ENCODE assay signal across 9 mouse cellular contexts in the genomic region with DNA sequence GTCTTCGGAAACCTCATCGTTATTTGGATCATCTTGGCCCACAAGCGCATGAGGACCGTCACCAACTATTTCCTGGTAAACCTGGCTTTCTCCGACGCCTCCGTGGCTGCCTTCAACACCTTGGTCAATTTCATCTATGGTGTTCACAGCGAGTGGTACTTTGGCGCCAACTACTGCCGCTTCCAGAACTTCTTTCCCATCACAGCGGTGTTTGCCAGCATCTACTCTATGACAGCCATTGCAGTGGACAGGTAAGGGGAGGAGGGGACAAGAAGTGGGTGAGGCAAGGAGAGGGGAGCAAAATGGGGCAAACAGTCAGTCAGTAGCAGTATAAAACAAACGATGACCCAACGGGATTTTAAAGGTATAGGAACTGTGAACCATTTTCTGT. TPM values are rescaled to one million over a fixed set of nuclear protein-coding genes. Genes with fewer than 3 reads are reported as not detected.
A peak's percentile ranks its signal among the peaks of the same experiment; 100 is the strongest.
DNase-seq lines count a peak whose midpoint lies in the region; ATAC-seq lines count a peak whose summit lies in the region.
"Had no signal": no experiment of that assay in that cellular context is flagged by ENCODE, and none has a peak within 500 bp of the region (broad histone marks: within the 10 kb centered on the region; RNA-seq: fewer than 3 reads in every experiment).

No protein-coding gene starts in this region.

- peaks cover 12% of the 10 kb centered on the region for H3K4me1 ChIP-seq in forebrain, embryonic 10.5 days
- H3K4me1 ChIP-seq in intestine, embryonic 16.5 days (ENCODE audit: control insufficient read depth, insufficient read depth, low read length) = peaks cover 6% of the 10 kb centered on the region; the same call in 1 of the 2 replicates

- no peak overlapping the region for H3K27ac ChIP-seq in forebrain, embryonic 10.5 days
- no peak overlapping the region for H3K27ac ChIP-seq in intestine, embryonic 16.5 days (ENCODE audit: low read length)

- ATAC-seq in intestine, embryonic 16.5 days = peak; percentile 46

- intact Hi-C loops in left cerebral cortex, postnatal 25 days (cut with DNase I) = no loop called here
- intact Hi-C loops in left cerebral cortex, postnatal 4 days (cut with DNase I) = no loop called here

- DNase-seq in left cerebral cortex, postnatal 25 days (ENCODE audit: low spot score in 2 of 2) = peak; percentile 3 to 28
- no peak for DNase-seq in left cerebral cortex, postnatal 4 days
- no peak for DNase-seq in forebrain, embryonic 10.5 days (ENCODE audit: extremely low spot score, low spot score)
- DNase-seq in retina, embryonic 14.5 days (ENCODE audit: low spot score) = peak; percentile 37
- DNase-seq in spleen, adult 18-20 months = no peak
- no peak for DNase-seq in cerebellum, adult 9-11 months
- no peak for DNase-seq in adrenal gland, adult 8-10 months
- DNase-seq: gastrocnemius, postnatal 14 days had no signal

- peak overlapping the region; percentile 58 for H3K4me3 ChIP-seq in forebrain, embryonic 10.5 days
- peak overlapping the region; percentile 49 for H3K4me3 ChIP-seq in intestine, embryonic 16.5 days (ENCODE audit: low read length)

- H3K9ac ChIP-seq in intestine, embryonic 16.5 days (ENCODE audit: low read depth, low read length) = peak overlapping the region; percentile 48; the same call in 1 of the 2 replicates

- peaks cover 29% of the 10 kb centered on the region for H3K27me3 ChIP-seq in forebrain, embryonic 10.5 days (ENCODE audit: poor library complexity, severe bottlenecking)
- H3K27me3 ChIP-seq in intestine, embryonic 16.5 days (replicated peaks; ENCODE audit: control insufficient read depth, insufficient read depth, low read length) = peaks cover 9% of the 10 kb centered on the region; the same call in 1 of the 2 replicates

- peak overlapping the region; percentile 92 for H3K4me2 ChIP-seq in intestine, embryonic 16.5 days (ENCODE audit: low read depth, low read length)

- H3K9me3 ChIP-seq in forebrain, embryonic 10.5 days = no peaks in the 10 kb centered on the region
- no peaks in the 10 kb centered on the region for H3K9me3 ChIP-seq in intestine, embryonic 16.5 days (ENCODE audit: control insufficient read depth, low read length)

- WGBS in forebrain, embryonic 10.5 days = 12% methylated on average over 13 of the region's 13 CpGs
- WGBS in intestine, embryonic 16.5 days = 8% methylated on average over 13 of the region's 13 CpGs

- no peaks in the 10 kb centered on the region for H3K36me3 ChIP-seq in forebrain, embryonic 10.5 days (replicated peaks)
- H3K36me3 ChIP-seq in intestine, embryonic 16.5 days (ENCODE audit: control insufficient read depth, insufficient read depth, low read length) = no peaks in the 10 kb centered on the region

RNA-seq across cellular contexts. Expression of a gene that starts 0.7 kb away (rescaled TPM):
- 1 to 10 TPM; 1.6 to 2.6 TPM for total RNA-seq in left cerebral cortex, postnatal 25 days (2021)
- total RNA-seq in left cerebral cortex, postnatal 4 days (2021) = 1 to 10 TPM; 2.0 to 3.3 TPM
- 0.32 and 0.42 TPM in 2 replicates for polyA plus RNA-seq in forebrain, embryonic 10.5 days (2016; fragmentation: Nextera tagmentation; extraction: Ambion mirVana)
- 0.33 TPM in 2 replicates for polyA plus RNA-seq in intestine, embryonic 16.5 days (2015; fragmentation: Nextera tagmentation; extraction: Ambion mirVana)
- not detected for total RNA-seq in adrenal gland, adult 8-10 months (2022)
- total RNA-seq: gastrocnemius, postnatal 14 days had no signal

Comparison
In these comparisons a context has a peak if more than half of its experiments do, and no peak if none do; other contexts are left out.
1. DNase-seq: peak in left cerebral cortex, postnatal 25 days (2 of 2) and retina, embryonic 14.5 days (single experiment); none in left cerebral cortex, postnatal 4 days (single experiment), forebrain, embryonic 10.5 days (single experiment), spleen, adult 18-20 months (0 of 2), cerebellum, adult 9-11 months (single experiment) and adrenal gland, adult 8-10 months (single experiment).